Mouse (Mus musculus): ENCODE measurements around the gene Ikbke. TPM values are rescaled to one million over a fixed set of nuclear protein-coding genes. Genes with fewer than 3 reads are reported as not detected.

Ikbke gene
- total and polyA plus RNA-seq, 3 experiments, result 14.0 to 43.8 (median 29.5) TPM

GRCm38 (mm10) chr1:131263905-131264304, 15.5 kb downstream of the Ikbke start:
- H3K4me3 ChIP-seq (replicated peaks in 1 of 3; ENCODE audit: low read depth in 2 of 3, low read length in 2 of 3, poor library complexity in 1 of 3), result no peak overlapping the region
- peaks cover 0 to 9% of the 10 kb centered on the region in 2 experiments; a peak in 2 of 4 replicates for H3K4me1 ChIP-seq (ENCODE audit: control insufficient read depth in 1 of 2, insufficient read depth in 2 of 2)
- no peak overlapping the region for H3K27ac ChIP-seq (ENCODE audit: insufficient read depth, low read depth)
- no peak for DNase-seq (ENCODE audit: extremely low read depth)
- no peak overlapping the region for H3K4me2 ChIP-seq (ENCODE audit: insufficient read depth, low read depth, poor library complexity, severe bottlenecking)
- no peak for TF ChIP-seq POLR2AphosphoS2 (IDR thresholded peaks at IDR 0.05; ENCODE audit: low read depth, low read length)
- no peak for TF ChIP-seq ZMIZ1 (IDR thresholded peaks at IDR 0.05; ENCODE audit: low read depth, low read length)
- TF ChIP-seq RAD21 (IDR thresholded peaks at IDR 0.05; ENCODE audit: low read depth, low read length), result no peak
- TF ChIP-seq TBP (conservative IDR thresholded peaks at IDR 0.05; ENCODE audit: low read depth, low read length), result no peak
- no peak for TF ChIP-seq RCOR1 (conservative IDR thresholded peaks at IDR 0.05; ENCODE audit: low read depth, low read length)
- TF ChIP-seq EP300 (IDR thresholded peaks at IDR 0.05; ENCODE audit: low read length), result no peak
- TF ChIP-seq SIN3A (IDR thresholded peaks at IDR 0.05; ENCODE audit: low read length), result no peak
- TF ChIP-seq SMC3 (IDR thresholded peaks at IDR 0.05; ENCODE audit: low read depth, low read length), result no peak
- no peak for TF ChIP-seq UBTF (IDR thresholded peaks at IDR 0.05; ENCODE audit: low read depth, low read length)
- TF ChIP-seq USF2 (conservative IDR thresholded peaks at IDR 0.05; ENCODE audit: low read depth, low read length), result no peak
- no peak for TF ChIP-seq MAZ (IDR thresholded peaks at IDR 0.05; ENCODE audit: low read depth, low read length)
- no peak for TF ChIP-seq ZKSCAN1 (IDR thresholded peaks at IDR 0.05; ENCODE audit: borderline replicate concordance, low read depth, low read length)
- in situ Hi-C loops (cut with MboI; ENCODE audit: low pct_ligation_motif_present, low pct_unique_long_range_greater_than_20kb, low sequenced_read_pairs), result no loop called here
- H3K36me3 ChIP-seq (replicated peaks in 1 of 2; ENCODE audit: control insufficient read depth in 1 of 2, insufficient read depth in 1 of 2, low read length in 1 of 2), result peaks cover 72 to 93% of the 10 kb centered on the region in 2 experiments
- H3K9ac ChIP-seq (ENCODE audit: insufficient read depth, low read depth), result no peak overlapping the region
- no peaks in the 10 kb centered on the region for H3K9me3 ChIP-seq (replicated peaks; ENCODE audit: low read length)
- H3K27me3 ChIP-seq (replicated peaks), result no peaks in the 10 kb centered on the region
- no peaks in the 10 kb centered on the region for H3K79me2 ChIP-seq (replicated peaks; ENCODE audit: control insufficient read depth, extremely low read depth, insufficient read depth, poor library complexity, severe bottlenecking)
- dilution Hi-C loops (cut with MboI; ENCODE audit: extremely low pct_ligation_motif_present, extremely low pct_unique_long_range_greater_than_20kb, low sequenced_read_pairs), result no loop called here

- peaks cover 0 to 14% of the 10 kb centered on the region in 2 experiments; a peak in 2 of 4 replicates for H3K4me1 ChIP-seq (ENCODE audit: control insufficient read depth in 1 of 2, insufficient read depth in 2 of 2)
- peaks cover 80 to 95% of the 10 kb centered on the region in 2 experiments for H3K36me3 ChIP-seq (replicated peaks in 1 of 2; ENCODE audit: control insufficient read depth in 1 of 2, insufficient read depth in 1 of 2, low read length in 1 of 2)
- no peak overlapping the region for H3K27ac ChIP-seq (ENCODE audit: insufficient read depth, low read depth)
- H3K79me2 ChIP-seq (replicated peaks; ENCODE audit: control insufficient read depth, extremely low read depth, insufficient read depth, poor library complexity, severe bottlenecking), result no peaks in the 10 kb centered on the region
- dilution Hi-C loops (cut with MboI; ENCODE audit: extremely low pct_ligation_motif_present, extremely low pct_unique_long_range_greater_than_20kb, low sequenced_read_pairs), result no loop called here
- H3K4me3 ChIP-seq (replicated peaks in 1 of 3; ENCODE audit: low read depth in 2 of 3, low read length in 2 of 3, poor library complexity in 1 of 3), result no peak overlapping the region
- H3K27me3 ChIP-seq (replicated peaks), result no peaks in the 10 kb centered on the region
- H3K4me2 ChIP-seq (ENCODE audit: insufficient read depth, low read depth, poor library complexity, severe bottlenecking), result no peak overlapping the region
- peak; percentile 76 for DNase-seq (ENCODE audit: extremely low read depth)
- no peak overlapping the region for H3K9ac ChIP-seq (ENCODE audit: insufficient read depth, low read depth)
- in situ Hi-C loops (cut with MboI; ENCODE audit: low pct_ligation_motif_present, low pct_unique_long_range_greater_than_20kb, low sequenced_read_pairs), result no loop called here
- H3K9me3 ChIP-seq (replicated peaks; ENCODE audit: low read length), result no peaks in the 10 kb centered on the region
- TF ChIP-seq ZC3H11A (IDR thresholded peaks at IDR 0.05; ENCODE audit: low read depth, low read length) (no peak), POLR2AphosphoS2 (IDR thresholded peaks at IDR 0.05; ENCODE audit: low read depth, low read length) (no peak), ZKSCAN1 (IDR thresholded peaks at IDR 0.05; ENCODE audit: borderline replicate concordance, low read depth, low read length) (no peak), CTCF (conservative IDR thresholded peaks at IDR 0.05 in 1 of 2, IDR thresholded peaks at IDR 0.05 in 1 of 2; ENCODE audit: low read depth in 2 of 2, low read length in 2 of 2) (peak; percentile 57 to 83; a peak in 3 of 4 replicates), ZNF384 (IDR thresholded peaks at IDR 0.05; ENCODE audit: low read depth, low read length) (no peak), MAFK (IDR thresholded peaks at IDR 0.05; ENCODE audit: insufficient replicate concordance, low read length) (no peak), SMC3 (IDR thresholded peaks at IDR 0.05; ENCODE audit: low read depth, low read length) (peak; percentile 75), JUND (conservative IDR thresholded peaks at IDR 0.05; ENCODE audit: low read depth, low read length) (no peak), MEF2A (IDR thresholded peaks at IDR 0.05; ENCODE audit: borderline replicate concordance, low read depth, low read length) (0 out of 2 replicates have a peak, but pooled peaks have one; percentile 16), RAD21 (IDR thresholded peaks at IDR 0.05; ENCODE audit: low read depth, low read length) (peak; percentile 75), SIN3A (IDR thresholded peaks at IDR 0.05; ENCODE audit: low read length) (no peak), PAX5 (IDR thresholded peaks at IDR 0.05; ENCODE audit: low read length) (no peak)
Observed at GRCm38 (mm10) chr1:131260309-131260656, 19.1 kb downstream of the Ikbke start.
